Mouse (Mus musculus): ENCODE data around the gene Ppp2r1b. TPM values are rescaled to one million over a fixed set of nuclear protein-coding genes. Genes with fewer than 3 reads are reported as not detected.

The Ppp2r1b gene
- polyA plus RNA-seq, 1 experiment = 56.4 TPM

DNA sequence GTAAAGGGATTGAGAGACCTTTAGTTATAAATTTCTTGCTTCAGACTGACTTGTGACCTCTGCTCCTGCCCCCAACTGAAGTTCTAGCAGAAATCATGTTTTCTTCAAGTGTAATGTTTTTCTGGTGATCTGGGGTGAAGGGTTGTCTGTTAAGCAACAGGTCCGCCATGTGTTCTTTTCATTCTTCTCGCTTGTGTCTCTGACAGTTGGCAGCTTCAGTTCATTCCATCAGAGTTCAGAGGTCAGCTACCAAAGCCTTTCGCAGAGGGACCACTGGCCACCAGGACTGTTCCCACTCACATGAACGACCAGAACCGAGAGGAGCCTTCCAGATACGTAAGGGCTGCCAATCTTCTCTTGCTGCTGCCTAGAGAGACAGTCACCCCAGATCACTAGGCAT lies 36.6 kb upstream of the Ppp2r1b start:
- Histone ChIP-seq H3K27me3 (ENCODE audit: control insufficient read depth, insufficient read depth, low read length, poor library complexity, severe bottlenecking) (no peaks in the 10 kb centered on the region), H3K9me3 (replicated peaks; ENCODE audit: control insufficient read depth, insufficient read depth, low read length, poor library complexity, severe bottlenecking) (no peaks in the 10 kb centered on the region), H3K4me3 (ENCODE audit: low read depth, low read length) (no peak overlapping the region), H3K36me3 (ENCODE audit: control insufficient read depth, insufficient read depth, low read length, poor library complexity, severe bottlenecking) (no peaks in the 10 kb centered on the region), H3K27ac (ENCODE audit: insufficient read depth, low read length) (peak overlapping the region; percentile 52), H3K9ac (ENCODE audit: low read depth, poor library complexity, severe bottlenecking) (no peak overlapping the region), H3K4me1 (ENCODE audit: control insufficient read depth, insufficient read depth, low read length) (no peaks in the 10 kb centered on the region)
- no peak for TF ChIP-seq POLR2A (IDR thresholded peaks at IDR 0.05; ENCODE audit: insufficient read depth, low read length)
- no peak for TF ChIP-seq EP300 (IDR thresholded peaks at IDR 0.05; ENCODE audit: insufficient read depth, low read depth, low read length)
- no peak for TF ChIP-seq CTCF (IDR thresholded peaks at IDR 0.05; ENCODE audit: low read depth, low read length)

DNA sequence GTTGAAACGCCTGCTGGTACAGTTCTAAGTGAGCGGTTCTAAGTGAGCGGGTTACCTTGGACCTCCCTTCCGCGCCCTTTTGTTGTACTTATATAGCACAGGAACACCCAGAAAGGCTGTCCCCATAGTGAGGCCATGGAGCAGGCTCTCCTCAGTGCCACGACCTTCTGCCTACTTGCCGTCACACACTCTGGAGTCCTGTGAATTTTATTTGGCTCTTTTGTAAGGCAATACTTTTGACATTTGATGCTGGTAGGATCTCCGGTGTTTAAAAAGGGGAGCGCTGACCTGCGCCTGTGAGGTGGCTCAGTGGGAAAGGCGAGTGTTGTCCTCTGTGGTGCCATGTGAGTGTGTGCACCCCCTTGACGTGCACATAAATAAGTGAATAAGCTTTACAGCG lies 36.0 kb upstream of the Ppp2r1b start:
- TF ChIP-seq EP300 (IDR thresholded peaks at IDR 0.05; ENCODE audit: insufficient read depth, low read depth, low read length) (no peak), POLR2A (IDR thresholded peaks at IDR 0.05; ENCODE audit: insufficient read depth, low read length) (no peak), CTCF (IDR thresholded peaks at IDR 0.05; ENCODE audit: low read depth, low read length) (no peak)
- H3K4me1 ChIP-seq (ENCODE audit: control insufficient read depth, insufficient read depth, low read length) = no peaks in the 10 kb centered on the region
- H3K9me3 ChIP-seq (replicated peaks; ENCODE audit: control insufficient read depth, insufficient read depth, low read length, poor library complexity, severe bottlenecking) = no peaks in the 10 kb centered on the region
- no peaks in the 10 kb centered on the region for H3K36me3 ChIP-seq (ENCODE audit: control insufficient read depth, insufficient read depth, low read length, poor library complexity, severe bottlenecking)
- no peak overlapping the region for H3K4me3 ChIP-seq (ENCODE audit: low read depth, low read length)
- H3K9ac ChIP-seq (ENCODE audit: low read depth, poor library complexity, severe bottlenecking) = no peak overlapping the region
- H3K27ac ChIP-seq (ENCODE audit: insufficient read depth, low read length) = no peak overlapping the region; the same call in 1 of the 2 replicates
- no peaks in the 10 kb centered on the region for H3K27me3 ChIP-seq (ENCODE audit: control insufficient read depth, insufficient read depth, low read length, poor library complexity, severe bottlenecking)

DNA sequence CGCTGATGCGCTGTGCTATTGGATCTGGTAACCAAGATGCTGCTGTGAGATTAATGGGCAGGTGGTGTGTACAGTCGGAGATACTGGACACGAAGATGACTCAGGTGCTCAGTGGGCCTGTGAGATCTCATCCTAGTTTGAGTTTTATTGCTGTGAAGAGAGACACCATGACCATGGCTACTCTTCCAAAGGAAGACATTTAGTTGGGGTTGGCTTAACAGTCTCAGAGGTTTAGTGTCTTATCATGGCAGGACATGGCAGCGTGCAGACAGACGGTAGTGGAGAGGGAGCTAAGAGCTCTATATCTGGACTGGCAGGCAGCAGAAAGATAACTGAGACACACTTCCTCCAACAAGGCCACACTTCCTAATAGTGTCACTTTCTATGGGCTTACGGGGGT lies 33.9 kb upstream of the Ppp2r1b start:
- Histone ChIP-seq H3K27me3 (ENCODE audit: control insufficient read depth, insufficient read depth, low read length, poor library complexity, severe bottlenecking) (no peaks in the 10 kb centered on the region), H3K9me3 (replicated peaks; ENCODE audit: control insufficient read depth, insufficient read depth, low read length, poor library complexity, severe bottlenecking) (no peaks in the 10 kb centered on the region), H3K4me3 (ENCODE audit: low read depth, low read length) (no peak overlapping the region), H3K36me3 (ENCODE audit: control insufficient read depth, insufficient read depth, low read length, poor library complexity, severe bottlenecking) (0 out of 2 replicates have a peak, but pooled peaks cover 2% of the 10 kb centered on the region), H3K4me1 (ENCODE audit: control insufficient read depth, insufficient read depth, low read length) (no peaks in the 10 kb centered on the region), H3K9ac (ENCODE audit: low read depth, poor library complexity, severe bottlenecking) (no peak overlapping the region), H3K27ac (ENCODE audit: insufficient read depth, low read length) (no peak overlapping the region)
- TF ChIP-seq POLR2A (IDR thresholded peaks at IDR 0.05; ENCODE audit: insufficient read depth, low read length) (no peak), CTCF (IDR thresholded peaks at IDR 0.05; ENCODE audit: low read depth, low read length) (no peak), EP300 (IDR thresholded peaks at IDR 0.05; ENCODE audit: insufficient read depth, low read depth, low read length) (no peak)

DNA sequence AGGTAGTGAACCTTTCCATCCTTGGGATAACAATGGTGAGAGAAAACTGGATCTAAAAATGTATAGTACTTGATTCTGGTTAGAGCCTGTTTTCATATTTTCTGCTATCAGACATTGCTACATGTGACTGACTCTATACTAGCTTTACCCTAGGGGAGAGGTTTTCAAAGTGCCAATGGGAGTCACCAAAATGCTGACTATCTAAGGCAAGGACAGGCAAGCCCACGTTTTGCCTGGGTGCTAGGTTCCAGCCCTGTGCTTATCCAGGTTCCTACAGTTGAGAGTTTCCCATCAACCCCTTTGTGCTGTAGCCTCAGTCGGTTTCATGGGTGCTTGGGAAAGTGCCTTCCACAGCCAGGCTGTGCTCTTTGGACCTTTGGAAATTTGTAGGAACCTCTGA lies 33.4 kb upstream of the Ppp2r1b start:
- Histone ChIP-seq H3K4me1 (ENCODE audit: control insufficient read depth, insufficient read depth, low read length) (no peaks in the 10 kb centered on the region), H3K27ac (ENCODE audit: insufficient read depth, low read length) (no peak overlapping the region), H3K9me3 (replicated peaks; ENCODE audit: control insufficient read depth, insufficient read depth, low read length, poor library complexity, severe bottlenecking) (no peaks in the 10 kb centered on the region), H3K9ac (ENCODE audit: low read depth, poor library complexity, severe bottlenecking) (no peak overlapping the region), H3K27me3 (ENCODE audit: control insufficient read depth, insufficient read depth, low read length, poor library complexity, severe bottlenecking) (no peaks in the 10 kb centered on the region), H3K4me3 (ENCODE audit: low read depth, low read length) (no peak overlapping the region), H3K36me3 (ENCODE audit: control insufficient read depth, insufficient read depth, low read length, poor library complexity, severe bottlenecking) (0 out of 2 replicates have a peak, but pooled peaks cover 2% of the 10 kb centered on the region)
- TF ChIP-seq POLR2A (IDR thresholded peaks at IDR 0.05; ENCODE audit: insufficient read depth, low read length) = no peak
- no peak for TF ChIP-seq EP300 (IDR thresholded peaks at IDR 0.05; ENCODE audit: insufficient read depth, low read depth, low read length)
- no peak for TF ChIP-seq CTCF (IDR thresholded peaks at IDR 0.05; ENCODE audit: low read depth, low read length)

DNA sequence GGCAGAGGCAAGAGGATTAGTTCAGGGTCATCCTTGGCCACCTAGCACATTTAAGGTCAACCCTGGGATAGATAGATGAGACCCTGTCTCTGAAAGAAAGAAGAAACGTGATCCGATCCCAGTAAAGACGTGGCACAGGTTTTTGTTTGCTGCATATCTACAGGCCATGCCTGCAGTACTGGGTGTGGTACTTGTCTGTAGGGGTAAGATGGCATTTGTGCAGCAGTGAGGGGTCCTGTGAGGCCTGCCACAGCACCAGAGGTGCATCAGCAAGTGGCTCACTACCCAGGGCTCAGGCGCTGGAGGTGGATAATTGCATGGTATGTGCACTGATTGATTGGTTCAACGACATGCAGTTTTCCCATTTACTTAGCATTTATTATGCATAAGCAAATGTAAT lies 31.3 kb upstream of the Ppp2r1b start:
- H3K9ac ChIP-seq (ENCODE audit: low read depth, poor library complexity, severe bottlenecking) = no peak overlapping the region
- peaks cover 4% of the 10 kb centered on the region; the same call in 1 of the 2 replicates for H3K36me3 ChIP-seq (ENCODE audit: control insufficient read depth, insufficient read depth, low read length, poor library complexity, severe bottlenecking)
- TF ChIP-seq EP300 (IDR thresholded peaks at IDR 0.05; ENCODE audit: insufficient read depth, low read depth, low read length) = no peak
- no peak for TF ChIP-seq POLR2A (IDR thresholded peaks at IDR 0.05; ENCODE audit: insufficient read depth, low read length)
- no peak for TF ChIP-seq CTCF (IDR thresholded peaks at IDR 0.05; ENCODE audit: low read depth, low read length)
- no peaks in the 10 kb centered on the region for H3K9me3 ChIP-seq (replicated peaks; ENCODE audit: control insufficient read depth, insufficient read depth, low read length, poor library complexity, severe bottlenecking)
- no peaks in the 10 kb centered on the region for H3K4me1 ChIP-seq (ENCODE audit: control insufficient read depth, insufficient read depth, low read length)
- H3K4me3 ChIP-seq (ENCODE audit: low read depth, low read length) = no peak overlapping the region
- H3K27me3 ChIP-seq (ENCODE audit: control insufficient read depth, insufficient read depth, low read length, poor library complexity, severe bottlenecking) = no peaks in the 10 kb centered on the region
- no peak overlapping the region for H3K27ac ChIP-seq (ENCODE audit: insufficient read depth, low read length)

DNA sequence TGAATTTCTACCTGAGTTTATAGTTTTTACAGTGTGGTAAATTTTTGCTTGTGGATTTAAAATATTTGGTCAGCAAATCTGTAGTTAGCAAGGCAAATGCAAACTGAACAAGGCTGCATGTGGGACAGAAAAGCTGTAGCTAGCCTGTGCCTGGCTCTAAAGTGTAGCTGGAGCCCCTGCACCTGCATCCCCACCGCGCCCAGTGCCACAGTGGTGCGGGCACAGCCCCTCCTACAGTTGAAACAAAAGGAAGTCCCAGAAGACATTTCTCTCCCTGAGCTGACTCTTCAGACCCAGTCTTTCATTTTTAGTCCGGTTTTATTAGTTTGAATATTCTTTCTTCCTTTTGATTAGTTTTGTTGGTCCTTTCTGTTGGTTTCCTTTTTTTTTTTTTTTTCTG lies 29.4 kb upstream of the Ppp2r1b start:
- no peaks in the 10 kb centered on the region for H3K27me3 ChIP-seq (ENCODE audit: control insufficient read depth, insufficient read depth, low read length, poor library complexity, severe bottlenecking)
- no peaks in the 10 kb centered on the region for H3K9me3 ChIP-seq (replicated peaks; ENCODE audit: control insufficient read depth, insufficient read depth, low read length, poor library complexity, severe bottlenecking)
- no peak for TF ChIP-seq EP300 (IDR thresholded peaks at IDR 0.05; ENCODE audit: insufficient read depth, low read depth, low read length)
- no peak for TF ChIP-seq POLR2A (IDR thresholded peaks at IDR 0.05; ENCODE audit: insufficient read depth, low read length)
- no peak overlapping the region for H3K27ac ChIP-seq (ENCODE audit: insufficient read depth, low read length)
- H3K4me1 ChIP-seq (ENCODE audit: control insufficient read depth, insufficient read depth, low read length) = no peaks in the 10 kb centered on the region
- peaks cover 4% of the 10 kb centered on the region; the same call in 1 of the 2 replicates for H3K36me3 ChIP-seq (ENCODE audit: control insufficient read depth, insufficient read depth, low read length, poor library complexity, severe bottlenecking)
- H3K4me3 ChIP-seq (ENCODE audit: low read depth, low read length) = no peak overlapping the region
- no peak overlapping the region for H3K9ac ChIP-seq (ENCODE audit: low read depth, poor library complexity, severe bottlenecking)

All from ES-Bruce4 (cell line).